Mouse (Mus musculus) forebrain, embryonic 14.5 days (tissue): ENCODE data around the gene Oxld1. TPM values are rescaled to one million over a fixed set of nuclear protein-coding genes. Genes with fewer than 3 reads are reported as not detected.

Experiments used
- ATAC-seq: fragments of 200-750 bp; cut with Nextera tagmentation; 2 replicates; pipeline ENCODE4 v1.8.0; 2017; ENCODE audit warnings: mild to moderate bottlenecking, moderate library complexity
- DNase-seq: peaks from one replicate; pipeline ENCODE4 v3.0.0-alpha.2; 2015; ENCODE audit warnings: low spot score
- H3K27ac ChIP-seq: fragments of 300-500 bp; sonication (generic); 2 replicates; pipeline ENCODE4 v1.5.1; 2014; ENCODE audit warnings: low read depth, mild to moderate bottlenecking, control low read depth, low read length, moderate library complexity
- H3K27me3 ChIP-seq: fragments of 300-500 bp; sonication (generic); replicated peaks from 2 replicates; pipeline ENCODE4 v1.6.1; 2014; ENCODE audit warnings: low read length, control low read depth, mixed read lengths; ENCODE audit not compliant: control insufficient read depth, insufficient read depth
- H3K36me3 ChIP-seq: fragments of 300-500 bp; sonication (generic); 2 replicates; pipeline ENCODE4 v1.6.1; 2014; ENCODE audit warnings: low read length, control low read depth; ENCODE audit not compliant: control insufficient read depth, insufficient read depth
- H3K4me1 ChIP-seq: fragments of 300-500 bp; sonication (generic); 2 replicates; pipeline ENCODE4 v1.6.1; 2014; ENCODE audit warnings: antibody characterized with exemption, low read length, control low read depth; ENCODE audit not compliant: control insufficient read depth, insufficient read depth
- H3K4me2 ChIP-seq: fragments of 300-500 bp; sonication (generic); 2 replicates; pipeline ENCODE4 v1.6.1; 2014; ENCODE audit warnings: mild to moderate bottlenecking, control low read depth, low read length
- H3K4me3 ChIP-seq: fragments of 300-500 bp; sonication (generic); 2 replicates; pipeline ENCODE4 v1.5.1; 2014; ENCODE audit warnings: low read depth, low read length, control low read depth
- H3K9ac ChIP-seq: fragments of 300-500 bp; sonication (generic); 2 replicates; pipeline ENCODE4 v1.6.1; 2014; ENCODE audit warnings: mild to moderate bottlenecking, low read length, control low read depth, moderate library complexity
- H3K9me3 ChIP-seq: fragments of 300-500 bp; sonication (generic); replicated peaks from 2 replicates; pipeline ENCODE4 v1.6.1; 2016; ENCODE audit warnings: low read length, control low read depth, mixed read lengths; ENCODE audit not compliant: control insufficient read depth
- WGBS: fragments of 180-500 bp; shearing (Covaris S2); extraction: QIAGEN DNeasy Blood & Tissue Kit; methylation state at CpG from one replicate; pipeline ENCODE4 v1.1.7; 2014; 5-methylcytosine and 5-hydroxymethylcytosine counted together
- polyA plus RNA-seq: library from polyadenylated mRNA; unstranded; fragments of >200 nt; fragmentation: Nextera tagmentation; extraction: Ambion mirVana; gene quantifications from 2 replicates; pipeline ENCODE4 v1.2.1, GENCODE M21; 2014

The Oxld1 gene
- 11.6 and 15.3 TPM in 2 replicates for polyA plus RNA-seq

DNA sequence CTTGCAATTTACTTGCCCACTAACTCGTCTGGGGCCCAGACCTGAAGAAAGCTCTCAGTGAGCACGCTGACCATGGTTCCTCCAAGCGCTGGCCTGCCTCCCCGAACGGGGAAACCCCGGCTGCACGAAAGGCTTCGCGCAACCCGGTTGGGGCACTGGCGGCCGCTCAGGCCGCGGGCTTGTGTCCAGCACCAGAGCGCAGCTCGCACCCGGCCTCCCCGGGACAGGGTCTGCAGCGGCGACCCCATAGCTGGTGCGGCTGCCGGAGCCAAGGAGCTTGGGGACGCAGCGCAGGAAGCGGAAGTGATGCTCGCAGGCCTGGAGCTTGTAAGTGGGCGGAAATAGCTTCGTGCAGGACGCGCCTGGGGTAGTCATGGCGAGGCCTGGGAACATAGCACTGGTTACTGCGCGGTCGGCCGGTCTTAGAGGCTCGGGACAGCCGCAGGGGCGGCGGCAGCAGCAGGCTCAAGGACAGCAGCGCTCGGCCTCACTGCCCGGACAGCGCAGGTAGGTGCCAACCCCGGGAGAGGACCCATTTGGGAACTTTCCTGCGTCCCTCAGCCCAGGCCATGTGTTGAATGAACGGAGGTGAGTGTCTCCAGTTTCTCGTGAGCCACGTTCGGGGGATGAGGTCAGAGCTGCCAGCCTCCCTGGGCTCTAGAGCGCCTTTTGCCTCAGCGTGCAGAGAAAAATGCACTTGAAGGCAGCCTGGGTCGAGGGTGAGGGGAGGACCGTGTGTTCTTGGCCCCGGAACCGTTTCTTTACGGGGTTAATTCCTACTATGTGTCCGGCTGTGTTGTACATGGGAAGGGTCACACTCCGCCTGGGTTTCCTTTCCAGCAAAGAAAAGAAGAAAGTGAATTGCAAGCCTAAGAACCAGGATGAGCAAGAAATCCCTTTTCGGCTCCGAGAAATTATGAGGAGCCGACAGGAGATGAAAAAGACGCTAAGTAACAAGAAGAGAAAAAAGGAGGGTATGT lies at the start of gene Oxld1, which contains the start of gene Ccdc137:
Gene Oxld1 (minus strand): TSS at position 297 of the 980 bp plus-strand sequence.
Gene Ccdc137 (plus strand): TSS at position 344 of the 980 bp plus-strand sequence.
- peak; percentile 91 for DNase-seq
- H3K9ac ChIP-seq, result peak within 1 kb of the TSS; percentile 97
- peak within 1 kb of the TSS; percentile 63; the same call in 1 of the 2 replicates for H3K27ac ChIP-seq
- H3K27me3 ChIP-seq, result no peaks in the 10 kb centered on the region
- peaks cover 3% of the 10 kb centered on the region; the same call in 1 of the 2 replicates for H3K4me1 ChIP-seq
- H3K4me3 ChIP-seq, result peak within 1 kb of the TSS; percentile 82
- 5% methylated on average over 58 of the region's 62 CpGs for WGBS
- H3K4me2 ChIP-seq, result peak within 1 kb of the TSS; percentile 78
- ATAC-seq, result peak; percentile 93
- peaks cover 37% of the 10 kb centered on the region for H3K36me3 ChIP-seq
- no peaks in the 10 kb centered on the region for H3K9me3 ChIP-seq

DNA sequence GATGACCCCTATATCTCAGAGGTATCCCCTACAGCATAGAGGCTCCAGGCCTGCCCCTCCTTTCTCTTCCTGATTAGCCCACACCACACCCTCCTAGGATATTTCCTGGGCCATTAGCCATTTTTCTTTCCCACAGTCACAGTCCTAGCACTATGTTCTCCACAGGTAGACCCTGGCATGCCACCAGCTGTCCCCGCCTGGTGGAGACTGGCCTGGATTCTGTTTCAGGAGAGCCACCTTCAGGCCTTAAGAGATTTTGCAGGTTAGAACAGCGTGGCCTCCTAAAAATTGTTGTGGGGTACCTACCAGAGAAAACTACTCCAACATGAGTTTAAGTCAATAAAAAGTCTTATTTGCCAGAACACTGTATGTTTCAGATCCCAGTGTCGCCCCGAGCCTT lies 49.0 kb upstream of the Oxld1 start:
- WGBS, result 57% methylated on average over 4 of the region's 4 CpGs
- DNase-seq, result no peak

DNA sequence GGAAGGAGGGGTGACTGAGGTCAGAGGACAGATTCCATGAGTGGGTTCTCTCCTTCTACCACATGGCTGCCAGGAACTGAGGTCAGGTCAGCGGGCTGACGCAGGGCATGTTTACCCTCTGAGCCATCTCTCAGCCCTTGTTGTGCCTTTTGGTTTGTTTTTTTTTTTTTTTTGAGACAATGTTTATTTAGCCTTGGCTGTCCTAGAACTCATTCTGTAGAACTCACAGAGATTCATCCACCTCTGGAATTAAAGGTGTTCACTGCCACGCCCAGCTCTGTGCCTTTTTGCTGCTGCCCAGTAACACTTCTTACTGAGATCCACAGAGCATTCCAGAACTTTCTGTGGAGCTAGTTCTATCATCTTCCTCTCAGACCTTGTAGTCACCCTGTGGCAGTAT lies 47.8 kb upstream of the Oxld1 start:
- no peak overlapping the region for H3K4me2 ChIP-seq
- no peaks in the 10 kb centered on the region for H3K27me3 ChIP-seq
- no peak overlapping the region for H3K4me3 ChIP-seq
- H3K9me3 ChIP-seq, result no peaks in the 10 kb centered on the region
- 92% methylated on average over 3 of the region's 3 CpGs for WGBS
- no peak overlapping the region for H3K9ac ChIP-seq
- ATAC-seq (no peak), DNase-seq (no peak)
- H3K27ac ChIP-seq, result no peak overlapping the region
- H3K4me1 ChIP-seq, result peaks cover 4% of the 10 kb centered on the region
- no peaks in the 10 kb centered on the region for H3K36me3 ChIP-seq

More for the DNA sequence above, 49.0 kb upstream of the Oxld1 start:
- Histone ChIP-seq H3K27ac (no peak overlapping the region), H3K27me3 (no peaks in the 10 kb centered on the region), H3K9me3 (no peaks in the 10 kb centered on the region), H3K36me3 (no peaks in the 10 kb centered on the region), H3K4me2 (no peak overlapping the region), H3K4me1 (peaks cover 6% of the 10 kb centered on the region), H3K9ac (no peak overlapping the region), H3K4me3 (no peak overlapping the region)
- no peak for ATAC-seq

DNA sequence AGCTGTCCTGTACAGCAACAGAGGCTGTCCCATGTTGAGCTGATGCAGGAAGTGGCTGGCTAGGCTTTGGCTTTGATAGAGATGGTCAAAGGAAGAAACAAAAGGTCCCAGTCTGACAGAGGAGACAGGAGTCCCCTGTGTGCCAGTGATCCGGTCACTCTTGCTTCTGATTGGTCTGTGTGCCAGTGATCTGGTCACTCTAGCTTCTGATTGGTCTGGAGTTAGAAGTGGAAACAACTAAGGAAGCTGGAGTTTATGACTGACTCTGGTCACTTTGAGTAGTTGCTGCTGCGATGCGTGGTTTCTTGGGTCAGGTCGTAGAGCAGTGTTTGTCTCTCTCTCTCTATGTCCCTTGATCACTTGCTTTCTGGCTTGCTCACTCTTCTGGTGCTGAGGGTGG lies 43.8 kb upstream of the Oxld1 start:
- no peaks in the 10 kb centered on the region for H3K27me3 ChIP-seq
- H3K36me3 ChIP-seq, result peaks cover 24% of the 10 kb centered on the region
- no peak overlapping the region for H3K27ac ChIP-seq
- no peak overlapping the region for H3K9ac ChIP-seq
- no peaks in the 10 kb centered on the region for H3K4me1 ChIP-seq
- whole genome bisulfite sequencing, result 85% methylated on average over 4 of the region's 4 CpGs
- no peak overlapping the region for H3K4me3 ChIP-seq
- no peak for DNase-seq
- no peak for ATAC-seq
- no peak overlapping the region for H3K4me2 ChIP-seq
- H3K9me3 ChIP-seq, result no peaks in the 10 kb centered on the region

DNA sequence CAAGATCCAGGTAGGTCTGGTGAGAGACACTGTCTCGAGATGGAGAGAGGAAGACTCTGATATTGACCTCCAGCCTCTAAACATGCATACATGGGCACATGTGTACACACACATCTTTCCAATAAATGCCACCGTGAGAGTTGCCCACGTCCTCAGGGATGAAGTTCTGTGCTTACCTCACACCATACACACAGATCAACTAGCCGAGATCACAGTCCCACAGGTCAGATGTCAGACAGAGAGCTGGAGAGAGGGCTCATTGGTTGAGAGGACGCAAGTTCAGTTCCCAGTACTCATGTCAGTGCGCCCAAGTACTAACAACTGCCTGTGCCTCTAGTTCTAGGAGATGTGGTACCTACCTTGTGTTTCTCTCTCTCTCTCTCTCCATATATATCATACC lies 43.1 kb upstream of the Oxld1 start:
- DNase-seq (no peak), ATAC-seq (no peak)
- Histone ChIP-seq H3K4me3 (no peak overlapping the region), H3K9me3 (no peaks in the 10 kb centered on the region), H3K4me1 (no peaks in the 10 kb centered on the region), H3K36me3 (peaks cover 31% of the 10 kb centered on the region), H3K27me3 (no peaks in the 10 kb centered on the region), H3K4me2 (no peak overlapping the region), H3K27ac (no peak overlapping the region), H3K9ac (no peak overlapping the region)
- WGBS, result 65% methylated on average over 6 of the region's 6 CpGs

DNA sequence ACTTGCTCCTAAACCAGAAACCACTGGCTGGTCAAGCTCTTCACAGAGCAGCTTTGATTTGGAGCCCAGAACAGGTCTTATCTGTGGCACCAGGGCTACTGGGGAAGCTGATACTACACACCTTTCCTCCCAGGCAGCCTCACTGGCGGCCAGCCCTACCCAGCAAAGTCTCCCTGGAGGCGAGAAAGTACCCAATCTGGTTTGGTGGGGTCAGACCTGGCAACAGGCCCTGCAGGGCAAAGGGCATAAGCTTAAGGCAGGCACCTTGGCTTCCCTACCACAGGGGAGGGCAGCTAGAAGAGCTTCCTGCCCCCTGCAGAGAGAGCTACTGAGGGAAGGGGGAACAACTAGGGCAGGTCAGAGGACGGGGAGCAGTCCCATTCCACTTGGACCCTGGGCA lies 42.5 kb upstream of the Oxld1 start:
- no peak overlapping the region for H3K4me3 ChIP-seq
- no peak overlapping the region for H3K27ac ChIP-seq
- H3K27me3 ChIP-seq, result no peaks in the 10 kb centered on the region
- ATAC-seq (no peak), DNase-seq (no peak)
- no peak overlapping the region for H3K4me2 ChIP-seq
- no peaks in the 10 kb centered on the region for H3K4me1 ChIP-seq
- whole genome bisulfite sequencing, result 30% methylated on average over 3 of the region's 3 CpGs
- H3K36me3 ChIP-seq, result peaks cover 37% of the 10 kb centered on the region
- H3K9me3 ChIP-seq, result no peaks in the 10 kb centered on the region
- H3K9ac ChIP-seq, result no peak overlapping the region

DNA sequence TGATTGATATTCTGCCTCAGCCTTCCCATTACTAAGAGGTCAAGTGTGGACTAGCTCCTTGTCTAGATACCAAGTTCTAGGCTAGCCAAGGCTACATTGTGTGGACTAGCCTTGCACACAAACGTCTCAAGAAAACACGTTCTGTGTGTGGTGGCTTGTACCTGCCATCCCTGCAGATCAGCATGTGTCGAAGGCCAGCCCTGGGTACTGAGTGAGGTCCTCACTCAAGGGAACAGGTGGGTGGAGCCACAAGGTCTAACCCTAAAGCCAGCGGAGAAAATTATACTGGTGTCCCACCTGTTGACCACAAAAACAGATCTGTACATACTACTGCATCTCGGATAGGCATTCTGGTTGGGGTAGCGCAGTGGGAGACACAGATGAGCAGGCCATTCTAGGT lies 42.0 kb upstream of the Oxld1 start:
- ATAC-seq (no peak), DNase-seq (no peak)
- Histone ChIP-seq H3K4me3 (no peak overlapping the region), H3K36me3 (peaks cover 42% of the 10 kb centered on the region), H3K9me3 (no peaks in the 10 kb centered on the region), H3K9ac (no peak overlapping the region), H3K4me1 (no peaks in the 10 kb centered on the region), H3K4me2 (no peak overlapping the region), H3K27ac (no peak overlapping the region), H3K27me3 (no peaks in the 10 kb centered on the region)
- 87% methylated on average over 6 of the region's 6 CpGs for WGBS

DNA sequence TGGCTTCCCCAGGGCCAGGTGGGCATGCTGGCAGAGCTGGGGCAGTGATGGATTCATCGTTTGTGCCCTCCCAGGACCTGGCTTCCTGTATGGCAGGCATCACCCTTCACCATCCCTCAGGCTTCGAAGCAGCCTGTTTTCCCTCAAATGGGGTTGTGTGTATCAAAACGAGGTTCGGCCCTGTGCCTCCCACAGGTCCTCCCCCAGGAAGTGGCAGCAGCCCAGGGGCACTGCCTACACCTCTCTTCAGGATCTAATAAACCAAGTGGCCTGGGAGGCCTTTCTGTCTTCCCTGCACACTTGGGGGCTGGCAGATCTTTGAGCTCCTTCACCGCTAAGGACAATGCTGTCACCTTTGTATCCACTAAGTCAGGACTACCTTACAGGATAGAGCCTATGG lies 41.0 kb upstream of the Oxld1 start:
- 95% methylated on average over 5 of the region's 5 CpGs for WGBS
- H3K4me2 ChIP-seq, result no peak overlapping the region
- DNase-seq (no peak), ATAC-seq (no peak)
- no peaks in the 10 kb centered on the region for H3K27me3 ChIP-seq
- H3K9me3 ChIP-seq, result no peaks in the 10 kb centered on the region
- peaks cover 49% of the 10 kb centered on the region for H3K36me3 ChIP-seq
- H3K9ac ChIP-seq, result no peak overlapping the region
- H3K4me3 ChIP-seq, result no peak overlapping the region
- H3K4me1 ChIP-seq, result no peaks in the 10 kb centered on the region
- H3K27ac ChIP-seq, result no peak overlapping the region

DNA sequence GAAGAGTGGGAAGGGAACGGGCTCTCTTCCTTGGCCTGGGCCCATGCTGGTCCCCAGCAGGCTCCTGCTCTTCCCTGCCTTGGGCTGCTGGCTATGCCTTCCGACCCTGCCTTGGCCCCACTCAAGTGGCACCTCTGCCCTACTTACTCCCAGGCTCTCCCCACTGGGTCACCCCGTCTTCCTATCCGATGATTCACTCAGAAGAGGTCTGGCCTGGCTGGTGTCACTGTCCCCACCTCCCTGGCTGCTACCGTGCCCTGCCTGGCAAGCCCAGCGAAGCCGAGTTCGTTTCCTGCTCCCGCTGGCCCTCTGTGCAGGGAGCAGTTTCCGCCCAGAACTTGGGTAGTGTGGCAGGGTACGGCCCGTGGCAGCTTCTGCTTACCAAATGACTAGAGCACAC lies 40.4 kb upstream of the Oxld1 start:
- Histone ChIP-seq H3K4me3 (no peak overlapping the region), H3K9ac (no peak overlapping the region), H3K27me3 (no peaks in the 10 kb centered on the region), H3K27ac (no peak overlapping the region), H3K9me3 (no peaks in the 10 kb centered on the region), H3K4me1 (peaks cover 4% of the 10 kb centered on the region), H3K36me3 (peaks cover 49% of the 10 kb centered on the region), H3K4me2 (no peak overlapping the region)
- ATAC-seq, result no peak
- no peak for DNase-seq
- WGBS, result 95% methylated on average over 12 of the region's 12 CpGs
